Mouse (Mus musculus) embryonic facial prominence, embryonic 13.5 days (tissue): ENCODE measurements around the gene Abcc12. TPM values are rescaled to one million over a fixed set of nuclear protein-coding genes. Genes with fewer than 3 reads are reported as not detected.

ENCODE experiments used
- ATAC-seq: fragments of 200-750 bp; cut with Nextera tagmentation; 2 replicates; pipeline ENCODE4 v1.8.0; 2017; ENCODE audit warnings: low read depth; ENCODE audit not compliant: insufficient number of reproducible peaks, insufficient read depth, low FRiP score, low TSS enrichment
- H3K27ac ChIP-seq: fragments of 300-500 bp; sonication (generic); 2 replicates; pipeline ENCODE4 v1.5.1; 2015; ENCODE audit warnings: moderate library complexity, mild to moderate bottlenecking, inconsistent platforms
- H3K27me3 ChIP-seq: fragments of 300-500 bp; sonication (generic); 2 replicates; pipeline ENCODE4 v1.6.1; 2015; ENCODE audit warnings: mild to moderate bottlenecking, inconsistent platforms
- H3K36me3 ChIP-seq: fragments of 300-500 bp; sonication (generic); 2 replicates; pipeline ENCODE4 v1.6.1; 2015; ENCODE audit warnings: mild to moderate bottlenecking, inconsistent platforms
- H3K4me1 ChIP-seq: fragments of 300-500 bp; sonication (generic); 2 replicates; pipeline ENCODE4 v1.6.1; 2015; ENCODE audit warnings: inconsistent platforms
- H3K4me2 ChIP-seq: fragments of 300-500 bp; sonication (generic); 2 replicates; pipeline ENCODE4 v1.6.1; 2015; ENCODE audit warnings: moderate library complexity, mild to moderate bottlenecking, inconsistent platforms
- H3K4me3 ChIP-seq: fragments of 300-500 bp; sonication (generic); 2 replicates; pipeline ENCODE4 v1.5.1; 2015; ENCODE audit warnings: mild to moderate bottlenecking, inconsistent platforms
- H3K9ac ChIP-seq: fragments of 300-500 bp; sonication (generic); 2 replicates; pipeline ENCODE4 v1.6.1; 2015; ENCODE audit warnings: mild to moderate bottlenecking, inconsistent platforms
- H3K9me3 ChIP-seq: fragments of 300-500 bp; sonication (generic); 2 replicates; pipeline ENCODE4 v1.6.1; 2016; ENCODE audit warnings: inconsistent platforms
- WGBS: fragments of 180-500 bp; shearing (Covaris S2); methylation state at CpG from one replicate; pipeline ENCODE4 v1.1.7; 2015; ENCODE audit warnings: mixed read lengths; 5-methylcytosine and 5-hydroxymethylcytosine counted together
- polyA plus RNA-seq: library from polyadenylated mRNA; unstranded; fragments of >200 nt; fragmentation: Nextera tagmentation; extraction: Ambion mirVana; gene quantifications from 2 replicates; pipeline ENCODE4 v1.2.1, GENCODE M21; 2015

Abcc12 gene
- polyA plus RNA-seq = 0.10 and 0.19 TPM in 2 replicates

GRCm38 (mm10) chr8:86580458-86580857 is at the start of gene Abcc12:
Abcc12 (minus strand) TSS chr8:86580686.
- H3K4me2 ChIP-seq = no peak within 1 kb of the TSS
- H3K36me3 ChIP-seq = no peaks in the 10 kb centered on the region
- no peak within 1 kb of the TSS for H3K27ac ChIP-seq
- peaks cover 10% of the 10 kb centered on the region for H3K4me1 ChIP-seq
- ATAC-seq = no peak
- no peaks in the 10 kb centered on the region for H3K9me3 ChIP-seq
- no peak within 1 kb of the TSS for H3K9ac ChIP-seq
- no peaks in the 10 kb centered on the region for H3K27me3 ChIP-seq
- H3K4me3 ChIP-seq = no peak within 1 kb of the TSS

GRCm38 (mm10) chr8:86630212-86630611 is 49.7 kb upstream of the Abcc12 start:
- H3K9me3 ChIP-seq = no peaks in the 10 kb centered on the region
- no peak overlapping the region for H3K9ac ChIP-seq
- H3K4me1 ChIP-seq = peaks cover 2% of the 10 kb centered on the region
- peaks cover 16% of the 10 kb centered on the region for H3K36me3 ChIP-seq
- H3K4me2 ChIP-seq = no peak overlapping the region
- H3K27ac ChIP-seq = no peak overlapping the region
- WGBS = 87% methylated on average over 5 of the region's 5 CpGs
- no peak overlapping the region for H3K4me3 ChIP-seq
- H3K27me3 ChIP-seq = no peaks in the 10 kb centered on the region
- no peak for ATAC-seq

- Histone ChIP-seq H3K9ac (peak overlapping the region; percentile 86), H3K4me1 (peaks cover 7% of the 10 kb centered on the region), H3K36me3 (no peaks in the 10 kb centered on the region), H3K27ac (no peak overlapping the region), H3K4me3 (peak overlapping the region; percentile 85), H3K4me2 (peak overlapping the region; percentile 84), H3K27me3 (no peaks in the 10 kb centered on the region), H3K9me3 (no peaks in the 10 kb centered on the region)
- ATAC-seq = no peak
- WGBS = 37% methylated on average over 7 of the region's 7 CpGs
Measured at GRCm38 (mm10) chr8:86624915-86625314, 44.4 kb upstream of the Abcc12 start.

DNA sequence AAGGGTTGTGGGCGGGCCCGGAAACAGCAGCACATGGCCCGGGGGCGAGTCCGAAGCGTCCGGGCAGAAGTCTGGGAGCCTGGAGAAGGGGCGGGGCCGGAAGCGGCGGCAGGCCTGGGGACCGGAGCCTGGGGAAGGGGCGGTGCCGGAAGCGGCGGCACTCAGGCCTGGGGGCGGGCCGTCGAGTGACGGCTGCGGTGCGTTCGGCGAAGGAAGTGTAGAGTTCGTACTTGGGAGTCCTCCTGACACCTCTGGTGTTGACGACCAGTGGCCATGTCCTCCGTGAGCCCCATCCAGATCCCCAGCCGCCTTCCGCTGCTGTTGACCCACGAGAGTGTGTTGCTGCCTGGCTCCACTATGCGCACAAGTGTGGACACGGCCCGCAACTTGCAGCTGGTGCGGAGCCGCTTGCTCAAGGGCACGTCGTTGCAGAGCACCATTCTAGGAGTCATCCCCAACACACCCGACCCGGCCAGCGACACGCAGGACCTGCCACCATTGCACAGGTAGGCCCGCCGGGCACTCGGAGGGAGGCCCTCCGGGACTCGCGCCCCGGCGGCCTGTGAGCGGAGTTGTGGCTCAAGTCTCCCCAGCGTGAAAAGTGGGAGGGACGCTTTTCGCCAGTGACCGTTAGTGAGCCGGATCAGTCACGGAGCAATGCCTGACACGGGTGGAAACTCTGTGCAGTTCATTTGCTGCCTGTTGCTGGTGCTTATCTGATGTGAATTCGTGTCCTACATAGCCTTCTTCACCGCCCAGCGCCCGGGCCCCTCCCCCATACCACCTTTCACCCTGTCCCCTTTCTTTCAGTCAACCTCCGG is 43.6 kb upstream of the Abcc12 start, which contains the start of gene Lonp2:
Lonp2 (plus strand) TSS at position 133 of the 821 bp plus-strand sequence.
- under 1% methylated on average over 61 of the region's 62 CpGs for WGBS
- Histone ChIP-seq H3K27me3 (no peaks in the 10 kb centered on the region), H3K9ac (peak within 1 kb of the TSS; percentile 86), H3K36me3 (no peaks in the 10 kb centered on the region), H3K4me2 (peak within 1 kb of the TSS; percentile 84), H3K4me3 (peak within 1 kb of the TSS; percentile 85), H3K27ac (peak within 1 kb of the TSS; percentile 78), H3K9me3 (no peaks in the 10 kb centered on the region), H3K4me1 (peaks cover 7% of the 10 kb centered on the region)
- peak; percentile 99 for ATAC-seq

GRCm38 (mm10) chr8:86623551-86623910 is 43.0 kb upstream of the Abcc12 start:
- H3K4me1 ChIP-seq = peaks cover 7% of the 10 kb centered on the region
- no peak for ATAC-seq
- peak overlapping the region; percentile 78 for H3K27ac ChIP-seq
- H3K27me3 ChIP-seq = no peaks in the 10 kb centered on the region
- no peaks in the 10 kb centered on the region for H3K36me3 ChIP-seq
- WGBS = under 1% methylated on average over 9 of the region's 14 CpGs
- peak overlapping the region; percentile 86 for H3K9ac ChIP-seq
- H3K4me3 ChIP-seq = peak overlapping the region; percentile 85
- no peaks in the 10 kb centered on the region for H3K9me3 ChIP-seq
- H3K4me2 ChIP-seq = peak overlapping the region; percentile 84

DNA sequence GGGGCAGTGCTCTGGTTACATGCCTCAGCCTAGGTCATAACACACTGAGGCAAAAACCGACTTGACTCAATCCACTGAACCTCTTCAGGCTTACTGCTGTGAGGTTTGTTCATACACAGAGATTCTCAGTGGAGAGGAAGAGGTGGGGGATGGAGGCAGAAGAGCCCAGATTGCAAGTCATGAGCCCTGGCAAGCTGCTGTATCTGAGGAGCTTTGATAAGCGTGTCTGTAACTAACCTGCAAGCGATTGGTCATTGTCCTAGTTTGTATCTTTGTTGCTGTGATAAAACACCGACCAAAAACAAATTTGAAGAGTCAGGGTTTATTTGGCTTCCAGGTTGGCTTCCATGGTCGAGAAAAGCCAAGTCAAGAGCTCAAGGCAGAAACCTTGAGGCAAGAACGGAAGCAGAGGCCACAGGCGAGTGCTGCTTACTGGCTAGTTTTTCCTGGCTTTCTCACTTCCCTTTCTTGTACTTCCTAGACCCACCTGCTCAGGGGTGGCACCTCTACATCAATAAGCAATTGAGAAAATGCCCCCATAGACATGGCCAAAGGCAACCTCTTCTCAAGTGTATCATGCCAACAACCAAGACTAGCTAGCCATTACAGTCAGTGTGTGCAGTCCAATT is 37.4 kb upstream of the Abcc12 start:
- Histone ChIP-seq H3K27ac (no peak overlapping the region), H3K9me3 (no peaks in the 10 kb centered on the region), H3K4me3 (no peak overlapping the region), H3K4me2 (no peak overlapping the region), H3K4me1 (no peaks in the 10 kb centered on the region), H3K9ac (no peak overlapping the region), H3K27me3 (no peaks in the 10 kb centered on the region), H3K36me3 (no peaks in the 10 kb centered on the region)
- 69% methylated on average over 7 of the region's 7 CpGs for WGBS
- no peak for ATAC-seq

GRCm38 (mm10) chr8:86615095-86615769 is 34.7 kb upstream of the Abcc12 start:
- no peak overlapping the region for H3K4me2 ChIP-seq
- no peak overlapping the region for H3K9ac ChIP-seq
- WGBS = 81% methylated on average over 6 of the region's 6 CpGs
- ATAC-seq = no peak
- no peak overlapping the region for H3K4me3 ChIP-seq
- H3K27ac ChIP-seq = no peak overlapping the region
- no peaks in the 10 kb centered on the region for H3K36me3 ChIP-seq
- no peaks in the 10 kb centered on the region for H3K4me1 ChIP-seq
- no peaks in the 10 kb centered on the region; the same call in 1 of the 2 replicates for H3K9me3 ChIP-seq
- H3K27me3 ChIP-seq = no peaks in the 10 kb centered on the region

DNA sequence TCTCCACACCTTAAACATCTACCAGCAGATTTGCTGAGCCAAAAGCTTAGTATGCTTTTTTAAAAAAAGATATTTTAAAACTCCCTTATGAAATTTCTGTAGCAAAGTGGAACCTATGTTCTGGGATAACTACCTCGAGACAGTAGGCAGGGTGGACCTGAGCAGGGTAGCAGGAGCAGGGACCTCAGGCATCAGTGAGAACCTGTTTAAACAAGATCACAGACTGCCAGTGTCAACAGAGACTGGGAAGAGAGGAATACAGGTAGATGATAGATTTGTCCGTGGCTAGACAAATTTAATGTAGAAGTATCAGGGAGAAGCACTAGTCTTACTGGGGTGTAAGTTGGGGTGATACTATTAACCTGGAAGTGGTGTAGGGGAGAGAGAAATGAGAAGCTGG is 33.3 kb upstream of the Abcc12 start:
- H3K27me3 ChIP-seq = no peaks in the 10 kb centered on the region
- H3K4me1 ChIP-seq = no peaks in the 10 kb centered on the region
- no peaks in the 10 kb centered on the region; the same call in 1 of the 2 replicates for H3K9me3 ChIP-seq
- H3K4me3 ChIP-seq = no peak overlapping the region
- H3K9ac ChIP-seq = no peak overlapping the region
- peak overlapping the region; percentile 49; the same call in 1 of the 2 replicates for H3K27ac ChIP-seq
- H3K36me3 ChIP-seq = no peaks in the 10 kb centered on the region
- ATAC-seq = no peak
- 63% methylated on average over 2 of the region's 2 CpGs for WGBS
- no peak overlapping the region for H3K4me2 ChIP-seq

DNA sequence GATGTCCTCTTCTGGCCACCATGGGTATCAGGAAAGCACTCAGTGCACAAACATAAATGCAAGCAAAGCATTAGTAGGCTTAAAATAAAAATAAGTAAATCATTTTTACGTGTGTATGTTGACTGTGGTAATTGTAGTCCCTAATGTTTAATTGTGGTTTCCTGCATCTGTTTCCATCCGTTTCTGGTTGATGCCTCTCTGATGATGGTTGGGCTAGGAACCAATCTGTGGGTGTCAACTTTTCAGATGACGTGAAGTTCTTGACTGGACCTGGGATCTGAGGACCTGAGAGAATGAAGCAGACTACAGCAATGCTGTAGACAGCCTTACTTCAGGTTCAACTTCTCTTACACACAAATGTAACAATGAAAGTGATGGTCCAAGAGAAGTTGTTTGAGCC is 24.2 kb upstream of the Abcc12 start:
- Histone ChIP-seq H3K36me3 (no peaks in the 10 kb centered on the region), H3K27me3 (no peaks in the 10 kb centered on the region), H3K9ac (no peak overlapping the region), H3K9me3 (no peaks in the 10 kb centered on the region), H3K4me1 (no peaks in the 10 kb centered on the region), H3K4me2 (no peak overlapping the region), H3K4me3 (no peak overlapping the region), H3K27ac (no peak overlapping the region)
- 77% methylated on average over 3 of the region's 3 CpGs for WGBS
- ATAC-seq = no peak

- no peaks in the 10 kb centered on the region for H3K27me3 ChIP-seq
- no peak for ATAC-seq
- no peak overlapping the region for H3K4me3 ChIP-seq
- H3K9ac ChIP-seq = no peak overlapping the region
- no peaks in the 10 kb centered on the region for H3K9me3 ChIP-seq
- H3K4me2 ChIP-seq = no peak overlapping the region
- H3K4me1 ChIP-seq = no peaks in the 10 kb centered on the region
- 43% methylated on average over 2 of the region's 2 CpGs for WGBS
- no peaks in the 10 kb centered on the region for H3K36me3 ChIP-seq
- no peak overlapping the region for H3K27ac ChIP-seq
Measured at GRCm38 (mm10) chr8:86603174-86603573, 22.7 kb upstream of the Abcc12 start.

DNA sequence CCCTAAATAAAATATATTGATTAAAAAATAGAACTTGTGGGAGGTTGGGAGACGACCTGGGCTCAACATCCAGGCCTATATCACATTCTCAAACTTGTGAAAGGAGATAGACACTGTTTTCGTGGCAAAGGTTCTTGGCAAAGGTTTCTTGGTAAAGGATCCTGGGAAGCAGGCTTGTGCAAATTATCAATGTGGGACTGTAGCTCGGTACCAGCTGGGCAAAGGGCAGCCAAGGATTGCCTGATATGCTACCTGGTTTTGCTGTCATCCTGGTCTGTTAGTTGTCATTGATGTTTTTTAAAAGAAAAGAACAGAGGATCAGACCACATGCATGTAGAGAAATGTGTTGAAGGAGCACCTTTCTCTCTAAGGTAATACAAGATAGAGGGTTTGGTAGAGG is 19.8 kb upstream of the Abcc12 start:
- WGBS = 75% methylated on average over 3 of the region's 3 CpGs
- no peaks in the 10 kb centered on the region for H3K4me1 ChIP-seq
- no peaks in the 10 kb centered on the region for H3K27me3 ChIP-seq
- no peak overlapping the region for H3K4me3 ChIP-seq
- H3K27ac ChIP-seq = no peak overlapping the region
- no peaks in the 10 kb centered on the region for H3K9me3 ChIP-seq
- no peak overlapping the region for H3K9ac ChIP-seq
- ATAC-seq = no peak
- no peak overlapping the region for H3K4me2 ChIP-seq
- no peaks in the 10 kb centered on the region for H3K36me3 ChIP-seq
